Mouse (Mus musculus): ENCODE results near the gene Pramef25. TPM values are rescaled to one million over a fixed set of nuclear protein-coding genes. Genes with fewer than 3 reads are reported as not detected.
"Not testable (repeated sequence)": the region's sequence is repeated elsewhere in the genome, so short reads cannot be mapped to it uniquely, and the experiment has no call there.

Gene Pramef25
- not detected in 2 replicates for polyA plus RNA-seq (2015; fragmentation: Nextera tagmentation; extraction: Ambion mirVana)

- H3K4me2 ChIP-seq = not testable (repeated sequence)
- 63% methylated on average over 1 of the region's 1 CpGs for WGBS (ENCODE audit: insufficient replicate concordance)
Measured at GRCm38 (mm10) chr4:143950916-143951315, at the start of gene Pramef25. Gene Pramef25 (minus strand): TSS chr4:143951016.

DNA sequence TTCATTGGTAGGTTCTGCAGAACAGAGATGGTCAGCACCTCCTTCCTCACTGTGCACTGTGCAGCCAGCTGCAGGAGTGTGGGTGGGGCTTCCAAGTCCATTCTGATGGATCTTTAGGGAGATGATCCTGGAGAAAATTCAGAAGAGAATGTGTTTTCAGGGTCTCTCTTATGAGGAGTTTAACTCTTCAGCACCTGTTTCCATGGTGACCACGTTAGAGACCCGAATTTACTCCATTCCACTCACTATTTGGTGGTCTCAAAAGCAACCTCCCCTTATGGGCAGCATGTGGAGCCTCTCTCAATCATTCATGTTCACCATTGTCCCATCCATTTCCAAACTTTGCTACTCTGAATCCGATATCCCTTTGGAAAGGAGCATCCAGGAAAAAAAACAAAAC is 43.5 kb upstream of the Pramef25 start, which contains the start of gene Pramef17:
Gene Pramef17 (minus strand): TSS at position 101 of the 400 bp plus-strand sequence.
- not testable (repeated sequence) for H3K4me2 ChIP-seq; H3K9me3 ChIP-seq (replicated peaks); H3K4me1 ChIP-seq (replicated peaks); H3K27ac ChIP-seq (replicated peaks); H3K9ac ChIP-seq; H3K4me3 ChIP-seq (replicated peaks); H3K36me3 ChIP-seq (replicated peaks); H3K27me3 ChIP-seq; ATAC-seq (ENCODE audit: insufficient read depth)
- whole genome bisulfite sequencing (ENCODE audit: insufficient replicate concordance) = 22% methylated on average over 3 of the region's 3 CpGs

More at GRCm38 (mm10) chr4:143950916-143951315, at the start of gene Pramef25:
- not testable (repeated sequence) for H3K4me1 ChIP-seq (replicated peaks); H3K27ac ChIP-seq (replicated peaks); H3K27me3 ChIP-seq; H3K4me3 ChIP-seq (replicated peaks); ATAC-seq (ENCODE audit: insufficient read depth); H3K36me3 ChIP-seq (replicated peaks); H3K9ac ChIP-seq; H3K9me3 ChIP-seq (replicated peaks)

GRCm38 (mm10) chr4:143988126-143988525 is 37.3 kb upstream of the Pramef25 start:
- ATAC-seq (ENCODE audit: insufficient read depth); H3K9ac ChIP-seq: not testable (repeated sequence)

GRCm38 (mm10) chr4:143987475-143987941 is 36.7 kb upstream of the Pramef25 start:
- not testable (repeated sequence) for H3K27me3 ChIP-seq; H3K4me2 ChIP-seq; H3K4me3 ChIP-seq (replicated peaks); H3K27ac ChIP-seq (replicated peaks); H3K9ac ChIP-seq; H3K9me3 ChIP-seq (replicated peaks); H3K4me1 ChIP-seq (replicated peaks); ATAC-seq (ENCODE audit: insufficient read depth); H3K36me3 ChIP-seq (replicated peaks)
- WGBS (ENCODE audit: insufficient replicate concordance) = 78% methylated on average over 12 of the region's 17 CpGs

More at GRCm38 (mm10) chr4:143988126-143988525, 37.3 kb upstream of the Pramef25 start:
- H3K4me3 ChIP-seq (replicated peaks); H3K4me2 ChIP-seq; H3K4me1 ChIP-seq (replicated peaks); H3K36me3 ChIP-seq (replicated peaks); H3K27me3 ChIP-seq; H3K27ac ChIP-seq (replicated peaks); H3K9me3 ChIP-seq (replicated peaks): not testable (repeated sequence)
- WGBS (ENCODE audit: insufficient replicate concordance) = 82% methylated on average over 17 of the region's 17 CpGs

GRCm38 (mm10) chr4:143985733-143986132 is 34.9 kb upstream of the Pramef25 start:
- not testable (repeated sequence) for H3K4me1 ChIP-seq (replicated peaks); H3K4me2 ChIP-seq; H3K36me3 ChIP-seq (replicated peaks); H3K9ac ChIP-seq; H3K27ac ChIP-seq (replicated peaks); H3K9me3 ChIP-seq (replicated peaks); ATAC-seq (ENCODE audit: insufficient read depth); H3K4me3 ChIP-seq (replicated peaks); H3K27me3 ChIP-seq
- WGBS (ENCODE audit: insufficient replicate concordance) = 63% methylated on average over 5 of the region's 9 CpGs

DNA sequence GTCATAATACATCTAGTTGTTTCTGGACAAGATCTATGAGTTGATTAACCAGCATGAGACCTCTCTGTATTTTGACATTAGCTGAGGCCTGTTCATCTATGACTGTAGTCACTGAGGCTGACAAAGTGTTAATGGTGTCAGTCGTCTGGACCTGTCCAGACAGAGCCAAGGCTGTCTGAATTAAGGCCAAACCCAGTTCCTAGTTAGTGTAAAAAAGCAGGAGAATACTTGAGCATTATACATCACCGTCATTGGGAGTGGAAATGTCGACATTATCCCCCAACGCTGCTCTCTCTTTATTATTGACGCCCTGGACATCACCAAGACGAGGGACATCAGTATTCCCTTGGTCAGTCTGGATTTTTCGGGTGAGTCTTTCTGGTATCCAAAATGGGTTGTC is 34.3 kb upstream of the Pramef25 start:
- H3K27me3 ChIP-seq; H3K9me3 ChIP-seq (replicated peaks); H3K4me3 ChIP-seq (replicated peaks); ATAC-seq (ENCODE audit: insufficient read depth); H3K27ac ChIP-seq (replicated peaks); H3K36me3 ChIP-seq (replicated peaks); H3K4me2 ChIP-seq; H3K4me1 ChIP-seq (replicated peaks); H3K9ac ChIP-seq: not testable (repeated sequence)
- no CpG with 5 or more reads among the region's 7 CpGs for WGBS (ENCODE audit: insufficient replicate concordance)

GRCm38 (mm10) chr4:143983446-143983845 is 32.6 kb upstream of the Pramef25 start:
- WGBS (ENCODE audit: insufficient replicate concordance) = 45% methylated on average over 1 of the region's 1 CpGs
- not testable (repeated sequence) for H3K36me3 ChIP-seq (replicated peaks); H3K4me2 ChIP-seq; H3K4me1 ChIP-seq (replicated peaks); H3K9me3 ChIP-seq (replicated peaks); ATAC-seq (ENCODE audit: insufficient read depth); H3K27me3 ChIP-seq; H3K9ac ChIP-seq; H3K4me3 ChIP-seq (replicated peaks); H3K27ac ChIP-seq (replicated peaks)

GRCm38 (mm10) chr4:143966850-143967249 is 16.0 kb upstream of the Pramef25 start, which contains the start of gene Gm13101:
Gene Gm13101 (minus strand): TSS chr4:143966950.
- 17% methylated on average over 2 of the region's 2 CpGs for WGBS (ENCODE audit: insufficient replicate concordance)
- ATAC-seq (ENCODE audit: insufficient read depth); H3K4me3 ChIP-seq (replicated peaks); H3K4me2 ChIP-seq; H3K27ac ChIP-seq (replicated peaks); H3K9ac ChIP-seq; H3K36me3 ChIP-seq (replicated peaks); H3K9me3 ChIP-seq (replicated peaks); H3K27me3 ChIP-seq; H3K4me1 ChIP-seq (replicated peaks): not testable (repeated sequence)

DNA sequence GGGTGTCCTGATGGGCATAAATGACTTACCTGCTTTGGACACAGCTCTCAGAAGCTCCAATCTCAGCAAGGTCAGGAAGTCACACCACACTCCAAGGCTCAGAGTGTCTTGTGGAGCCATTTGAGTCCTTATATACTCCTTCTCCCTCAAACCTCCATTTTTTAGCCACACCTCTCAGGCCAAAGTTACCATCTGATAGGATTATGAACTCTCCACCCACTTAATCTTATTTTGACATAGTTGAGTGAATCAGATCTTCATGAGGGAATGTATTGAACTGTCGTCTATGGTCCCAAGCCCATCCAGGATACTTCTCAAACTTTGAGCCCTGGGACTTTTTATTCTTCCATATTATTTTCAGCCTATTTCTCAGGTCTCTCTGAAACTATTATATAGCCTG is 50.5 kb downstream of the Pramef25 start, which contains the start of gene Pramef6:
Gene Pramef6 (minus strand): TSS at position 101 of the 400 bp plus-strand sequence.
- H3K4me1 ChIP-seq (replicated peaks); H3K27me3 ChIP-seq; H3K9ac ChIP-seq; H3K27ac ChIP-seq (replicated peaks); H3K9me3 ChIP-seq (replicated peaks); H3K4me2 ChIP-seq; ATAC-seq (ENCODE audit: insufficient read depth); H3K4me3 ChIP-seq (replicated peaks); H3K36me3 ChIP-seq (replicated peaks): not testable (repeated sequence)
- WGBS (ENCODE audit: insufficient replicate concordance) = 59% methylated on average over 1 of the region's 1 CpGs

Other genes with a start within 250 kb of the Pramef25 start
- gene Gm13089, start 248.3 kb downstream of the Pramef25 start, polyA plus RNA-seq (2015; fragmentation: Nextera tagmentation; extraction: Ambion mirVana) = not detected in 2 replicates
- gene Gm13078, start 231.6 kb downstream of the Pramef25 start, polyA plus RNA-seq (2015; fragmentation: Nextera tagmentation; extraction: Ambion mirVana) = not detected in 2 replicates
- gene Gm13023, start 161.7 kb downstream of the Pramef25 start, polyA plus RNA-seq (2015; fragmentation: Nextera tagmentation; extraction: Ambion mirVana) = not detected in 2 replicates
- gene Gm13084, start 134.9 kb downstream of the Pramef25 start, polyA plus RNA-seq (2015; fragmentation: Nextera tagmentation; extraction: Ambion mirVana) = not detected in 2 replicates
- gene Gm13103, start 104.5 kb downstream of the Pramef25 start, polyA plus RNA-seq (2015; fragmentation: Nextera tagmentation; extraction: Ambion mirVana) = not detected in 2 replicates
- gene Pramef6, start 50.6 kb downstream of the Pramef25 start, polyA plus RNA-seq (2015; fragmentation: Nextera tagmentation; extraction: Ambion mirVana) = not detected in 2 replicates
- gene Gm13101, start 15.9 kb upstream of the Pramef25 start, polyA plus RNA-seq (2015; fragmentation: Nextera tagmentation; extraction: Ambion mirVana) = not detected in 2 replicates
- gene Pramef17, start 43.4 kb upstream of the Pramef25 start, polyA plus RNA-seq (2015; fragmentation: Nextera tagmentation; extraction: Ambion mirVana) = not detected in 2 replicates
- gene Pramel4, start 108.1 kb upstream of the Pramef25 start, polyA plus RNA-seq (2015; fragmentation: Nextera tagmentation; extraction: Ambion mirVana) = not detected in 2 replicates
- gene Gm13102, start 155.5 kb upstream of the Pramef25 start, polyA plus RNA-seq (2015; fragmentation: Nextera tagmentation; extraction: Ambion mirVana) = not detected in 2 replicates
- not detected in 2 replicates for gene Oog3, start 211.6 kb upstream of the Pramef25 start, polyA plus RNA-seq (2015; fragmentation: Nextera tagmentation; extraction: Ambion mirVana)
- not detected in 2 replicates for gene Oog2, start 239.7 kb upstream of the Pramef25 start, polyA plus RNA-seq (2015; fragmentation: Nextera tagmentation; extraction: Ambion mirVana)

All from liver, embryonic 15.5 days (tissue).